Mouse (Mus musculus) brown adipose tissue, adult 24 weeks (tissue): ENCODE results near the gene Armc5. TPM values are rescaled to one million over a fixed set of nuclear protein-coding genes. Genes with fewer than 3 reads are reported as not detected.
A peak's percentile ranks its signal among the peaks of the same experiment; 100 is the strongest.

ENCODE experiments used
- H3K27ac ChIP-seq: fragments of 200-500 bp; replicated peaks from 2 replicates; pipeline ENCODE4 v1.5.1; 2012; ENCODE audit warnings: low read depth, mild to moderate bottlenecking, low read length
- H3K4me1 ChIP-seq: fragments of 200-500 bp; 2 replicates; pipeline ENCODE4 v1.6.1; 2012; ENCODE audit warnings: low read length, mixed read lengths; ENCODE audit not compliant: control insufficient read depth, insufficient read depth, insufficient read length
- H3K4me3 ChIP-seq: fragments of 200-500 bp; 2 replicates; pipeline ENCODE4 v1.5.1; 2012; ENCODE audit warnings: low read depth, mild to moderate bottlenecking, low read length, moderate library complexity; ENCODE audit not compliant: insufficient read depth
- polyA plus RNA-seq: library from polyadenylated mRNA; stranded (reverse); fragments of >200 nt; gene quantifications from 2 replicates; pipeline ENCODE4 v1.2.4, GENCODE M21; 2012; ENCODE audit not compliant: missing spikeins, insufficient read depth, insufficient read length

Armc5 gene
- 2.1 and 3.5 TPM in 2 replicates for polyA plus RNA-seq

GRCm38 (mm10) chr7:128236856-128237592 is at the start of gene Armc5:
TSS of gene Armc5 (plus strand) at chr7:128237342.
- Histone ChIP-seq H3K4me3 (peak within 1 kb of the TSS; percentile 70), H3K4me1 (no peaks in the 10 kb centered on the region), H3K27ac (peak within 1 kb of the TSS; percentile 94)

DNA sequence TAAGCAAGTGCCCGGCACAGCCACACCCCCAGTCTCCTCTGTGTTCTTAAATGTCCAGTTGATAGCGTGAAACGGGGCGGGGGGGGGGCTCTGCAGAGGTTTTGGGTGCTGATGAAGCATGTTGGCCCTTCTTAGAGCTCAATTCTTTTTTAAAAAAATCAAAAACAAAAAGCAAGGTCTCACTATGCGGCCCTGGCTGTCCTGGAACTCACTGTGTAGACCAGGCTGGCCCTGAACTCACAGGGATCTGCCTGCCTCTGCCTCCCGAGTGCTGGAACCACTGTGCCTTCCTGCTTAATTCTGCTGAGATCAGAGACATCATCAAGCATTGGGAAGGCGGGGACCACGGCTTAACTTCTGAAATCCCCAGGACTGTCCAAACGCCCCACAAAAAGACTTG is 35.5 kb upstream of the Armc5 start:
- no peaks in the 10 kb centered on the region for H3K4me1 ChIP-seq
- no peak overlapping the region for H3K4me3 ChIP-seq
- no peak overlapping the region for H3K27ac ChIP-seq

DNA sequence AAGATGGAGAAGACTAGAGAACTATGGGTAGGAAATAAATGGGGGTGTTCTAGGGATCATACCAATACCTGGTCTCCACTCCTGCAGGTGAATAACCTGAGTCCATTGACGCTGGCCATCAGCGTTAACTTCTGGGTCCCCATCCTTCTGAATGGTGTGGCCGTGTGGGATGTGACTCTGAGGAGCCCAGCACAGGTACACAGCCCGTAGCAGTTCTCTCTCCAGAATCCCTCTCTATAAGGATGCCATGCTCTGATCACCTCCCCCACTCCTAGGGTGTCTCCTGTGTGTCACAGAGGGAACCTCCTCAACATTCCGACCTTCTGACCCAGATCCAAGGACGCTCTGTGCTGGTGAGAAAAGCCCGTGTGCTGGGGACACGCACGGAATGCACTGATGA is 34.1 kb upstream of the Armc5 start:
- H3K4me3 ChIP-seq: no peak overlapping the region
- no peak overlapping the region for H3K27ac ChIP-seq
- no peaks in the 10 kb centered on the region for H3K4me1 ChIP-seq

GRCm38 (mm10) chr7:128204179-128204578 is 33.0 kb upstream of the Armc5 start:
- Histone ChIP-seq H3K4me1 (no peaks in the 10 kb centered on the region), H3K27ac (no peak overlapping the region), H3K4me3 (no peak overlapping the region)

GRCm38 (mm10) chr7:128205695-128206094 is 31.4 kb upstream of the Armc5 start:
- Histone ChIP-seq H3K4me3 (no peak overlapping the region), H3K27ac (no peak overlapping the region), H3K4me1 (no peaks in the 10 kb centered on the region)

GRCm38 (mm10) chr7:128206152-128206551 is 31.0 kb upstream of the Armc5 start, which contains the start of gene Cox6a2:
TSS of gene Cox6a2 (minus strand) at chr7:128206387.
- Histone ChIP-seq H3K27ac (no peak within 1 kb of the TSS), H3K4me1 (no peaks in the 10 kb centered on the region), H3K4me3 (no peak within 1 kb of the TSS)

DNA sequence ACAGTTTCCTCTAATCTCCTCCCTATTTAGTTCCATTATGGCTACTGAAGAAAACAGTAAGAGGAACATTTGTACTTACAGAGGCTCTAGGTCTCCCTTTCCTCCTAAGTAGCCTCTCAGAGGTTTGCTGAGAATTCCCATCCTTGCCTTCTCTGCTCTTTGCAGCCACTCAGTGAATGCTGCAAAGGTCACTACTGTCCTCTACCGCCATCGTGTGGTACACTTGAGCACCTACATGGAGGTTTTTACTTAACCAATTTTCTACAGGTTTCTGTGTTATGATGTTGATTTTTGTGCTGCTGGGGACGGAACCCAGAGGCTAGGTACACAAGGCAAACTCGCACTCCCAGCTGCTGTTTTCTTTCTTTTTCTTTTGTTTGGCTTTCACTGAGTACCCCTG is 29.0 kb upstream of the Armc5 start:
- Histone ChIP-seq H3K4me3 (no peak overlapping the region), H3K4me1 (no peaks in the 10 kb centered on the region), H3K27ac (no peak overlapping the region)

GRCm38 (mm10) chr7:128209826-128210225 is 27.3 kb upstream of the Armc5 start:
- Histone ChIP-seq H3K27ac (no peak overlapping the region), H3K4me3 (no peak overlapping the region), H3K4me1 (no peaks in the 10 kb centered on the region)

DNA sequence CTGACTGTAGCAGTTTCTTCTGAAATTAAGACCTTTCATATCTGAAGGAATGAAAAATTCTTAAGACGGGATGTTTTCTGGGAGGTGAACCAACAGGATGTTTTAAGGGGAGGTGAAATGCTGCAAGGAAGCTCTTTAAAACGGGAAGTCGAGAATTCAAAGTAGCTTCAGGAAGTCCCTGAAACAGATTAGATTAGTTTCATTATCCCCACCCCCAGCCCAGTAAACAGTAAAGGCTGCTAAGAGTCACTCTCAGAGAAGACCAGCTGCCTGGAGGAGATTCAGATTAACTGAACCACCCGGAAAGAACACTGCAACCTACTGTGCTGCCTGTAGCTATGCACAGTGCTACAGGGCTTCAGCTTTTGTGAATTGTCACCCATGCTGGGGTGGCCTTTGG is 17.2 kb upstream of the Armc5 start:
- Histone ChIP-seq H3K4me3 (no peak overlapping the region), H3K27ac (no peak overlapping the region), H3K4me1 (no peaks in the 10 kb centered on the region)

DNA sequence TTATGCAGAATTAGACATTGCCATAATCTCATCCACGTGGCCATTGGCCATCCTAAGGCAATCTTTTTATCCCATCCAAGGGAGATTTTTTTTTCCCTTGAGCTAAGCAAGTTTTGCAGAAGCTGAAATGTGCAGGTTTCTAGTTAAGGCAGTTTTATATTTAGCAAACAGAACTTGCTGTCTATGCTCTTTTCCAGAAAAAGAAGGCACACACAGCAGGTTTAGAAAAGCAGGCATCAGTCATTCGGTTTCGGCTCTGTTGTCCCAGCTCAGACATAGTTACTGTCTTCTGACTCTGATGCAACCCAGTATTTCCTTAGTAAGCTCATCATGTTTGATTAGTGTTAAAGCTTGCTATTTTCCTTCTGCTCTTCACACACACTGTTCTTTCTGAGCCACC is 16.2 kb upstream of the Armc5 start:
- H3K27ac ChIP-seq: no peak overlapping the region
- no peak overlapping the region for H3K4me3 ChIP-seq
- H3K4me1 ChIP-seq: no peaks in the 10 kb centered on the region

- no peak overlapping the region for H3K4me3 ChIP-seq
These were observed 5.4 kb upstream of the Armc5 start for GRCm38 (mm10) chr7:128231741-128232140.

GRCm38 (mm10) chr7:128234796-128235195 is 2.3 kb upstream of the Armc5 start:
- no peaks in the 10 kb centered on the region for H3K4me1 ChIP-seq
- no peak overlapping the region for H3K4me3 ChIP-seq
- H3K27ac ChIP-seq: no peak overlapping the region

More at GRCm38 (mm10) chr7:128231741-128232140, 5.4 kb upstream of the Armc5 start:
- no peak overlapping the region for H3K27ac ChIP-seq
- H3K4me1 ChIP-seq: no peaks in the 10 kb centered on the region

- no peaks in the 10 kb centered on the region for H3K4me1 ChIP-seq
- no peak overlapping the region for H3K27ac ChIP-seq
These were observed 1.7 kb upstream of the Armc5 start for GRCm38 (mm10) chr7:128235481-128235880.

GRCm38 (mm10) chr7:128236426-128236825 is 716 bp upstream of the Armc5 start:
- Histone ChIP-seq H3K27ac (no peak overlapping the region), H3K4me3 (no peak overlapping the region), H3K4me1 (no peaks in the 10 kb centered on the region)

More at GRCm38 (mm10) chr7:128235481-128235880, 1.7 kb upstream of the Armc5 start:
- H3K4me3 ChIP-seq: no peak overlapping the region

GRCm38 (mm10) chr7:128237593-128237926 is 418 bp downstream of the Armc5 start:
- Histone ChIP-seq H3K27ac (peak overlapping the region; percentile 94), H3K4me3 (peak overlapping the region; percentile 70), H3K4me1 (no peaks in the 10 kb centered on the region)
